Comparison of ENCODE assay signal across 8 mouse cellular contexts in the genomic region with DNA sequence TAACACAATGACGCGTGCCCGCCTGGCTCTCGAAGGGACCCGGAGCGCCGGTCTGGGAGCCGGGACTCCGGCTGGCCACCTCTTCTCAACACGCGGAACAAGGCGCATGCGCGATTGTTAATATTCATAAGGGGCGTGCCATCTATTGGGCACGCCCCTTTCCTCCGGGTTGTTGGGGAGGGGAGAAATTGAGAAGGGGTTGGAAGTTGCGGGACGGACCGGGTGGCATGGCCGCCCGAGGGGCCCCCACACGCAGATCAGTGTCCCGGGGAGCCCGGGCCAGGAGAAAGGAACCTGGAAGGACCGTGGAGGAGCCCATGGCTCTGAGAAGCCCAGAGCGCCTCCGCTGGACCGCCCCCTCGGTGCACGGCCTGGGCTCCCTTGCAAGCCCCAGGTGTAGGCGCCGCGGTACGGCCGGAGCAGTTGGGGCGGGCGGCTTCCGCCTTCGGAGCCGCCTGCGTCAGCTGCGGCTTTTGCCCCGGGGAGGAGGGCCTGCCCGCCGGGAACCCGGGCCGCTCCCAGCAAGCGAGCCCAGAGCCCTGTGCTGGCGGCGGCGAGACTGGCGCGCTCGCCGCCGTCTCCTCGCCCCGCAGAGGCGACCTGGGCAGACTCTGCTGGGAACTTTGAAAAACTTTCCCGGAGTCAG. TPM values are rescaled to one million over a fixed set of nuclear protein-coding genes. Genes with fewer than 3 reads are reported as not detected.
DNase-seq lines count a peak whose midpoint lies in the region; ATAC-seq lines count a peak whose summit lies in the region.

No protein-coding gene starts in this region.

- no peaks in the 10 kb centered on the region for H3K9me3 ChIP-seq in forebrain, embryonic 11.5 days (ENCODE audit: control insufficient read depth, low read length)
- no peaks in the 10 kb centered on the region for H3K9me3 ChIP-seq in heart, embryonic 16.5 days (replicated peaks; ENCODE audit: control insufficient read depth, low read length)
- H3K9me3 ChIP-seq in liver, embryonic 11.5 days (ENCODE audit: control insufficient read depth, low read length), result no peaks in the 10 kb centered on the region

- H3K4me3 ChIP-seq in brown adipose tissue, adult 24 weeks (ENCODE audit: insufficient read depth, low read depth, low read length), result peak overlapping the region; percentile 98
- H3K4me3 ChIP-seq in forebrain, embryonic 11.5 days (ENCODE audit: low read depth, low read length), result peak overlapping the region; percentile 65
- H3K4me3 ChIP-seq in heart, embryonic 16.5 days (ENCODE audit: low read length), result peak overlapping the region; percentile 87
- peak overlapping the region; percentile 61 for H3K4me3 ChIP-seq in liver, embryonic 11.5 days (ENCODE audit: low read depth, low read length)

- no peaks in the 10 kb centered on the region for H3K4me1 ChIP-seq in brown adipose tissue, adult 24 weeks (ENCODE audit: control insufficient read depth, insufficient read depth, insufficient read length, low read length)
- peaks cover 6% of the 10 kb centered on the region; the same call in 1 of the 2 replicates for H3K4me1 ChIP-seq in forebrain, embryonic 11.5 days (replicated peaks; ENCODE audit: control insufficient read depth, insufficient read depth, low read length)
- peaks cover 20% of the 10 kb centered on the region for H3K4me1 ChIP-seq in heart, embryonic 16.5 days (ENCODE audit: control insufficient read depth, insufficient read depth, low read length)
- no peaks in the 10 kb centered on the region; the same call in 1 of the 2 replicates for H3K4me1 ChIP-seq in liver, embryonic 11.5 days (replicated peaks; ENCODE audit: control insufficient read depth, insufficient read depth, low read length)

- no peaks in the 10 kb centered on the region; the same call in 1 of the 2 replicates for H3K27me3 ChIP-seq in forebrain, embryonic 11.5 days (ENCODE audit: control insufficient read depth, insufficient read depth, low read length)
- no peaks in the 10 kb centered on the region for H3K27me3 ChIP-seq in heart, embryonic 16.5 days (ENCODE audit: control insufficient read depth, insufficient read depth, low read length)
- H3K27me3 ChIP-seq in liver, embryonic 11.5 days (replicated peaks; ENCODE audit: control insufficient read depth, insufficient read depth, low read length), result peaks cover 52% of the 10 kb centered on the region

- H3K4me2 ChIP-seq in forebrain, embryonic 11.5 days (ENCODE audit: low read depth, low read length, severe bottlenecking), result peak overlapping the region; percentile 88
- peak overlapping the region; percentile 98 for H3K4me2 ChIP-seq in heart, embryonic 16.5 days (ENCODE audit: low read depth, low read length)
- peak overlapping the region; percentile 85 for H3K4me2 ChIP-seq in liver, embryonic 11.5 days

- ATAC-seq in forebrain, embryonic 11.5 days (replicated peaks; ENCODE audit: low FRiP score), result peak; percentile 83
- ATAC-seq in heart, embryonic 16.5 days (replicated peaks; ENCODE audit: extremely low read depth, insufficient read depth, low FRiP score), result peak; percentile 81
- peak; percentile 85 for ATAC-seq in liver, embryonic 11.5 days (replicated peaks; ENCODE audit: low FRiP score)
- ATAC-seq in monocyte, adult 5-6 weeks (replicated peaks; ENCODE audit: insufficient number of reproducible peaks, low FRiP score, low TSS enrichment, poor library complexity, severe bottlenecking), result peak; percentile 33; the same call in 1 of the 2 replicates

- peak; percentile 95 for DNase-seq in A20 (ENCODE audit: low read depth, low spot score)
- peak; percentile 94 for DNase-seq in forebrain, embryonic 11.5 days (ENCODE audit: low spot score)
- DNase-seq in kidney, postnatal 14 days, result peak; percentile 96
- DNase-seq in liver, embryonic 11.5 days (ENCODE audit: low spot score), result peak; percentile 85
- peak; percentile 28 to 40 for DNase-seq in spleen, postnatal 14 days (ENCODE audit: low spot score in 2 of 2)

- peak overlapping the region; percentile 93 for H3K27ac ChIP-seq in brown adipose tissue, adult 24 weeks (replicated peaks; ENCODE audit: low read depth, low read length)
- peak overlapping the region; percentile 91 for H3K27ac ChIP-seq in forebrain, embryonic 11.5 days (ENCODE audit: low read depth, low read length)
- H3K27ac ChIP-seq in heart, embryonic 16.5 days (ENCODE audit: low read length), result peak overlapping the region; percentile 99
- H3K27ac ChIP-seq in liver, embryonic 11.5 days (ENCODE audit: low read depth, low read length), result peak overlapping the region; percentile 72

- WGBS in forebrain, embryonic 11.5 days, result under 1% methylated on average over 61 of the region's 61 CpGs
- under 1% methylated on average over 56 of the region's 61 CpGs for WGBS in heart, embryonic 16.5 days
- whole genome bisulfite sequencing in liver, embryonic 11.5 days, result under 1% methylated on average over 61 of the region's 61 CpGs

- H3K36me3 ChIP-seq in forebrain, embryonic 11.5 days (ENCODE audit: control insufficient read depth, insufficient read depth, low read length), result no peaks in the 10 kb centered on the region
- no peaks in the 10 kb centered on the region for H3K36me3 ChIP-seq in heart, embryonic 16.5 days (ENCODE audit: control insufficient read depth, insufficient read depth)
- H3K36me3 ChIP-seq in liver, embryonic 11.5 days (ENCODE audit: control insufficient read depth, insufficient read depth, low read length), result no peaks in the 10 kb centered on the region

- peak overlapping the region; percentile 77 for H3K9ac ChIP-seq in forebrain, embryonic 11.5 days (ENCODE audit: low read length)
- peak overlapping the region; percentile 96 for H3K9ac ChIP-seq in heart, embryonic 16.5 days (ENCODE audit: low read length)
- peak overlapping the region; percentile 68 for H3K9ac ChIP-seq in liver, embryonic 11.5 days (ENCODE audit: low read depth, low read length)

RNA-seq across cellular contexts. Expression of a gene that starts 0.4 kb away (rescaled TPM):
- polyA plus RNA-seq in brown adipose tissue, adult 24 weeks (2012; ENCODE audit: insufficient read depth, insufficient read length, missing spikeins), result 7.9 and 11.2 TPM in 2 replicates
- polyA plus RNA-seq in forebrain, embryonic 11.5 days (2014; fragmentation: Nextera tagmentation; extraction: Ambion mirVana), result 19.6 and 20.6 TPM in 2 replicates
- polyA plus RNA-seq in heart, embryonic 16.5 days (2015; fragmentation: Nextera tagmentation; extraction: Ambion mirVana), result 9.9 and 10.6 TPM in 2 replicates
- polyA plus RNA-seq in liver, embryonic 11.5 days (2014; fragmentation: Nextera tagmentation; extraction: Ambion mirVana), result 4.6 and 4.7 TPM in 2 replicates
- 7.4 to 10.4 TPM (median 8.6 TPM) in 3 replicates for total RNA-seq in monocyte, adult 5-6 weeks (2017)

Comparison
In these comparisons a context has a peak if more than half of its experiments do, and no peak if none do; other contexts are left out.
1. Peak in every context shown above with its lines: DNase-seq, ATAC-seq, H3K4me3 ChIP-seq and H3K27ac ChIP-seq.
2. DNase-seq: peak in every context shown above with its lines; median percentile 96 in kidney, postnatal 14 days; 95 in A20; 94 in forebrain, embryonic 11.5 days; 85 in liver, embryonic 11.5 days; 34 in spleen, postnatal 14 days.
3. ATAC-seq: peak in every context shown above with its lines; median percentile 85 in liver, embryonic 11.5 days; 83 in forebrain, embryonic 11.5 days; 81 in heart, embryonic 16.5 days; 33 in monocyte, adult 5-6 weeks.